Mouse (Mus musculus) 3T3-L1 (cell line): Measurements from ENCODE around the gene Clmn.
"Not testable (repeated sequence)": the region's sequence is repeated elsewhere in the genome, so short reads cannot be mapped to it uniquely, and the experiment has no call there.

Experiments
- DNase-seq: peaks from one replicate; pipeline ENCODE4 v3.0.0-alpha.2; 2015; ENCODE audit warnings: low read depth, low spot score

Gene Clmn

GRCm38 (mm10) chr12:104838987-104839386 lies 25.9 kb downstream of the Clmn start:
- DNase-seq, result no peak

- DNase-seq, result no peak
Observed at GRCm38 (mm10) chr12:104838462-104838861, 26.4 kb downstream of the Clmn start.

GRCm38 (mm10) chr12:104837957-104838401 lies 26.9 kb downstream of the Clmn start:
- DNase-seq, result no peak

DNA sequence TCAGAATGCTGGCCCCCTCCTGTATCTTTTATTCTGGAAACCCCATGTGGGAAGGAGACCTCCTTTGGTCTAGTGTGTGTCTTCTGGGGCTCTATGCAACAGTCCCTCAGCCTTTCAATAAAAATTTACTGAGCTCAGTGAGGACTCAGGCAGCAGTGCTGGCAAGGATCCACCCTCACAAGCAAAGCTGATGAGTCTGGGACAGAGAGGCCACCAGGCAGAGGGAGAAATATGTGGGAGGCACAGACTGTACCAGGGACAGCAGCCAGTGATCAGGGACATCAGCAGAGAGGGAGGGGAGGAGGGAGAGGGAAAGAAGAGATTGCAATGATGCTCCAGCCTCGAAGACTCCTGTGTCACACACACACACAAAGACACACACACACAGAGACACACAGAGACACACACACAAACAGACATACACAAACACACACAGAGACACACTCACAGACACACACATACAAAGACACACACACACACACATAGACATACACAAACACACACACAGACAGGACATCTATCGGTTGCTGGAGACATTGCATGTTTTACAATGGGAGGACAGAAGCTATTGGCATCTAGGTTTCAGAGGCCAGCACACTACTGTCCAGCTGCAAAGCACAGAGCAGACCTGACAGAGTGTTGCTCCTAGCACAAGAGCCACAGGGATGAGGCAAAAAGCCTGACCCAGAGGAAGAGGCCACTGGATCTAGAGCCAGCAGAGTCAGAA lies 27.6 kb downstream of the Clmn start:
- no peak for DNase-seq

DNA sequence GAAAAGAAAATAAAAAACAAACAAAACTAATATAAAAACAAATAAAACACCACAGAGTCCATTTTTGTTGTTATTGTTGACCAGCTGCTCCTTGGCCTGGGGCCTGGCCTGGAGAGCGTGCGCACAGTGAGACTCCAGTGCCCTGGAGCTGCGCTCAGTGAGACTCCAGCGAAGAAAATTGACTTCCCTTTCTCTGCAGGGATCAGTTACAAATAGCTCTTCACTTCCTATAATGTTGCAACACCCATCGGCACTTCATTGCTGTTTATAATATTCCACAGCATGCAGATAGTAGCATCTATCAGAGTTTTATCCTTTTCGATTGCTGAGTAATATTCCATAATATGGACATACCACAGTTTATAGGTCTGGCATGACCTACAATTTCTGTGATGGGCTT lies 28.6 kb downstream of the Clmn start:
- no peak for DNase-seq

- DNase-seq, result no peak
Observed at GRCm38 (mm10) chr12:104835369-104836094, 29.3 kb downstream of the Clmn start.

DNA sequence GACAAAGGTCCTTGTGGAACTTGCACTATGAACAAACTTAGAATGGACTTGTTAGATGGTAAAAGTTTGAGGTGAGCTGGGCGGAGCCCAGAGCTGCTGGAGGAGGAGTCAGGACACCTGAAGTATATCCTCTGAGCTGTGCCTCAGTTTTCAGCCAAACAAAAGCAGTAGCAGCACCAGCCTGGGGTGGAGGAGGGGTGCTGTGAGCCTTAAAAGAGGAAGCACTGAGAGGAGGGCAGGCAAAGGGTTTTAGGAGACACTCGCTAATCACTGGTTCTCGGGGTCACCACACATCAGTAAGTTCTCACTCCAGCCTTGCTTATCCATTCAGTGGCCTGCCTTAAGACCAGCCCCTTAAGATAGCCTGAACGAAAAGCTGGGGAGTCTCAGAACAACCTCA lies 30.1 kb downstream of the Clmn start:
- DNase-seq, result no peak

DNA sequence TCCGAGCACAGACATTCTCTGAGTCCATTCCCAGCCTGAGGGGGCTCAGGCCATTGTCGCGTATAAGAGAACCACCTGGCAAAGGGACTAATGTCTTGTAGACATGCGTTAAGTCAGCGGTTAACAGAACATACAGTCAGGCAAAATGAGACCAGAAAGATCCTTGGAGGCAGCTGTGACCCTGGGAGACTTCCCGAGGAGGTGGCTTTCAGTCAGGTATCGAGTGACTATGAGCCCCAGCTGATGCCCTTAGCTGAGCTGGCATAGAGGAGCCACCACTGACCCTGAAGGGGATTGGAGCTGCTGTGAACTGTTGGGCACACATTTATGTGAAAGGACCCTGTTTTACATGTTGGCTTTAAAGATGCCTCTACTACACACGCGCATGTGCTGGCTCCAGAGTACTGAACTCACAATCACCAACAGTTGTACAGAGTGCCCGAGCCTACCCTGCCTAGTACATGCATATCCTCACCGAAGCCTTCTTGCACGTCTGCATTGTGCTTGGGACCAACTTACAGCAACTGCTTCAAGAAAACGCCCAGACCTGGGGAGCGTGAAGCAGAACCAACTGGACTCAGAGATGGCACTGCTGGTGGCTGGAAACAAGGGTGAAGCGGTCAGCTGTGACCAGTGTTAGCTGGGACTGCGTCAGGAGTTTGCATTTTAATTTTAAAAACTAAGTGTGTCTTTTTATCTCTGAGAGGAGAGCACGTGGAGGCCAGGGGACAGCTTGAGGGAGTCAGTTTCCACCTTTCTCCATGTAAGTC lies 34.0 kb downstream of the Clmn start:
- no peak for DNase-seq

DNA sequence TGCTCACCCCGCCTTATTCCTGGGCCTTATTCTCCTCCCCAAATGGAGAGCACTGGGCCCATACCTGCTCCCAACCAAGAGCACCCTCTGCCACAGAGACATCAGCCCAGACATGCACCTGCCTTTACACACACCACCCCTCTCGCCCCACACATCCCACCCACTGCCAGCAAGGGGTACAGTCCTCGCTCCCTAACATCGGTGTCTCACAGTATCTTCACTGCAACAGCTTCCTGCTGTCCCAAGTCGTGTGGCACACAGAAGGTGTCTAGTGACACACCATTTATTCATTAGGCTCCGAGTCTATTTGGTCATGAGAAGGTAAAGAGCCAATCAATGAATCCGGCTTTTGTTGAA lies 34.6 kb downstream of the Clmn start:
- no peak for DNase-seq

DNA sequence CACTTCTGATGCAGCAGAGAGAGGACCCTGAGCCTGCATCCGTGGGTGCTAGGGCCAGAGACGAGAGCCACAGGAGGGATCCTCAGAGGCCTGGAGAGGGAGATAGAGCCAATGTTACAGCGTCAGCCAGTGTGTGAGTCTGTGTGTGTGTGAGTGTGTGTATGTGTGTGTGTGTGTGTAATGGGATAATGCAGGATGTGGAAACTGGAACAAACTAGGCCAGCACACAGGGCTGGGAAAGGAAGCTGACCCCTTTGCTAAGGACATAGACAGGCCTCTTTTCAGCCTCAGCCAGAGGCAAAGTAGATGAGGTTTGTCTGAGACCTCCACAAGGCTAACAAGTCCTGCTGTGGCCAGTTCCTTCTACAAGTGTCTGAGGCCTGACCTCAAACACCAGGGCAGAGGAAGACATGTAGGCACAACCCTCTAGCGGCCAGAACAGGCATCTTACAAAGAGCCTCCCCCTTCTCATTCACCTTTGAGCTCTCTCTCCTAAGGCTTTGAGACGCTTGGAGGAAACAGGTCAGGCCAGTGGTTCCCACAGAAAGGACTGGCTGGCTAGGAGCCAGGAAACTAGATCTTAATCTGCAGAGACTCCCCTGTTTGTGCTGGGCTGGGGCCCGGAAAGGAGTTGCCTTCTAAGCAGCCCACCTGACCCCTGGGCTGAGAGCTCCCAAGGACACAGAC lies 35.1 kb downstream of the Clmn start:
- no peak for DNase-seq

DNA sequence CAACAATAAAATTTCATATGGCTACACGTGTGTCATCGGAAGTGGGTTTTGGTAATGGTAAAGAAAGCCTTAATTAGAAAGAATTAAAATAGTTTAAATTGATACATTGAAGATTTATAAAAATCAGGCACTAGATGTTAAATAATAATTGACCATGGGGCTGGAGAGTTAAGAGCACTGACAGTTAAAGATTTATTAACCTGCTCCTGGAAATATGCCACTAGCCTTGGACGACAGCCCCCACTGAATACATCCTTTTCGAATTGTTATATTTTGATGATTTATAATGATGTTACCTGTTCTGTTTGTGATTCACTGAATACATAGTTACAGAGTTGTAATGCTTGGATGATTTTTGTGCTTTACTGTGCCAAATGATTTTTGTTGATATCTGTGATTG lies 35.9 kb downstream of the Clmn start:
- DNase-seq, result not testable (repeated sequence)

DNA sequence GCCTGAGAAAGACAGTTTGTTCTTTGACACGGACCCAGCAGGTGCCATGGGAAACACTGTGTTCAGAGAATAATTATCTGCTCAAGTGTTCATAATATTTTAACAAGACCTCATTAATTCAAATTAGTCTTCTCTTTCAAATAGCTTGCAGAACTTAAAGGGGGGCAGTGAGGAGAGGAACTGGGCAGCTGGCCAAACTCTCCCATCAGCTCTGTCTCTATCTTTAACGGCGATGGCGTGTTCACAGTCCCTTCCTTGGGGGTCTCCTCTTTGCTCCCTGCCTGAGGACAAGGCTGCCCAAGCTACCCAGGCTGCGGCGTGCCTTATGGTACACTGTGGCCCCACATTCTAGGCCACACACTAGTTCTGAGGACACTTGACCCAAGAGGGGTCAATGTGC lies 37.2 kb downstream of the Clmn start:
- DNase-seq, result no peak

DNA sequence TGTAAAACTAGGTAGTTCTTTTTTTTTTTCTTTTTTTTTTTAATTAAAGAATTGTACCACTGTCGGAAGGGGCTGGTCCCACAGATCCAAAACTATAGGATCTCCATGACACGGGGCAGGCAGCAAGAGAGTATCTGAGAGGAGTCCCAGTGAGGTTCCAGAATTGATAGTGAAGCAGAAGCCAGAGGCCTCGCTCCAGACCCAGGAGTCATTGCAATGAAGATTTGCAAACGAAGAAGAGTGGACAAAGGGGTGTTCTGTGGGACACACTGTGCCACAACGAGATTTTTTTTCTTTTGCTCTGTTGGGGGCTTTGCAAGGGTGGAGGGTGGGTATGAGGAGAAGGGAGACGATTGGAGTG lies 40.0 kb downstream of the Clmn start:
- DNase-seq, result no peak

- DNase-seq, result peak; percentile 49
Observed at GRCm38 (mm10) chr12:104824244-104824906, 40.5 kb downstream of the Clmn start.

- DNase-seq, result no peak
Observed at GRCm38 (mm10) chr12:104823722-104824121, 41.2 kb downstream of the Clmn start.

DNA sequence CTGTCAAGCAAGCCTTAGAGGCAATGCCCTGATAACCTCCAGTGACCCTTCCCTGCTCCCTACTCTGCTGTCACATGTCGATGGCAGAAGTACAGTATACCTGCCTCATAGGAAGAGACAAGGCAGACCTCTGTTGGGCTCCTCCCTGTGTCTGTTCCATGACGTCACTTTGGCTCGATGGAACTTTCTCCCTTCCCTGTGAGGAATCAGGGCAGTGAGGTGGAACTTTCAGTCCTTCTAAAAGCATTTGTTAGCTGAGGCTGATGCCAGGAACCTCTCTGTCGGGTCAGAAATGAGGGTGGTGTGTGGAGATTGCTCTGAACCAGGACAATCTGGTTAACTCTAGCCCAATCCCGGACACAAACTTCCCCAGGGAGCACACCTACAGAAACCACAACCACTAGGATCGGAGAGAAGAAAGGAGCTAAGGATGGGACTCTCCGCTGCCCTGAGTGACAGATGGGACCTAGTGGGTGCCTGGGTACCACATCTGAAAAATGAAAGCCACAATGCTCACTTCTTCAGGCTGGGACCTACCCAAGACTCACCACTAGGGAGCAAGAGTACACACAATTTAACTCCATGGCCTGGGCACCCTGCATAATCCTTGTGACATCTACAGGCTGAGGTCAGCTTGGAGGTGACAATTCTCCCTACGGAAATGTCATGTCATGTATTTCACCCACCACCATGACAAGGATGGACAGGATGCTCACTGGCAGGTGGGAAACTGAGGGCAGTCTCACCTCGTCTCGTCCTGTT lies 41.9 kb downstream of the Clmn start:
- no peak for DNase-seq

DNA sequence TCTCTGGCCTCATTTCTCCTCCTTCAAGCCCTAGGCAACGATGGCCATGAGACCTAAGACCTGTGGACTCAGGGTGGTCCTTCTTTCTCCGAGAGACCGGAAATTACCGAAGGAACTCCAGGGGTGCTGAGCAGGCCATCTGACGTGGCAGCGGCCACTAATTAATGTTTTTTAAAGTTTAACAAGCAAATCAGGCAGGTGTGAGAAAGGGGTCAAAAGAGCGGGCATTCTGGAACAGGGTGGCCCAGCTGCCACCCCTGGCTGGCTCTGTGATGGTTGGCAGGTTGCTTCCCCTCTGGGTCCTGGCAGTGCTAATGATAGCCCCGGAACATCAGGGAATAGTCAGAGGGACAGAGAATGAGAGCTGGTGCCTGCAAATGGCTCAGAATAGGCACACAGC lies 42.7 kb downstream of the Clmn start:
- no peak for DNase-seq

DNA sequence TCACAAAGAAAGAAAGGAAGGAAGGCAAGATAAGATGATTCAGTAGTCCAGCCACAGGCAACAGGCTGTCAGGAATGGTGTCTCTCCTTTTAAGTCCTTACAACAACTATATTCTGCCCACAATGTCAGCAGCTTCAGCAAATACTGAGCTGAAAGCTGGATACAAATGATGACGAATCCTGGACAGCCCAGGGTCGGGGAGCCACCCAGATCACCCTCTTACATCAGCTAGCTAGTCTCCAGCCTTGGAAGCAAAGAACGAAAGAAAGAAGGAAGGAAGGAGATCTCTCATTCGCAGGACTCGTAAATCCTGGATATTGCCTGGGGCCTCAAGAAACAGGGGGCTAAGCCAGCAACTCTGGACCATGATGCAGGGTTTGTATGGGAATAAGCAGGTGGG lies 44.8 kb downstream of the Clmn start:
- no peak for DNase-seq

DNA sequence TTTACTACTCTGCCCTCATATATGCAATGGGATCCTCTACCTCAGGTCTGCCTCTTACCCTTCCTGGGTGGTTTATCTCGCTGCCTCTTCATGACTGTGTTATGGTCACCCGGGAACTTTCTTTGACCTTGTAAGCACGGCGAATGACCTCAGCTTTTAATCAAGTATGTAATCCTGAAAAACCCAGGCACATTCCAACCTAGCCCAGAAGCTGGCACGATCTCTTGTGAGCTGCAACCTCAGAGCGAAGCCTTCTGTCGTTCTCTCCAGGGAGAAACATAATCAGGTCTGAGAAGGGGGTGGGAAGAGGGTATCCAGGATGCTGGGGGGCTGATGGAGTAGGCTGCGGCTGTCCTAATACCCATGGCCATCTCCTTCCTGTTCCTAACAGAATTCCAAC lies 45.8 kb downstream of the Clmn start:
- no peak for DNase-seq

DNA sequence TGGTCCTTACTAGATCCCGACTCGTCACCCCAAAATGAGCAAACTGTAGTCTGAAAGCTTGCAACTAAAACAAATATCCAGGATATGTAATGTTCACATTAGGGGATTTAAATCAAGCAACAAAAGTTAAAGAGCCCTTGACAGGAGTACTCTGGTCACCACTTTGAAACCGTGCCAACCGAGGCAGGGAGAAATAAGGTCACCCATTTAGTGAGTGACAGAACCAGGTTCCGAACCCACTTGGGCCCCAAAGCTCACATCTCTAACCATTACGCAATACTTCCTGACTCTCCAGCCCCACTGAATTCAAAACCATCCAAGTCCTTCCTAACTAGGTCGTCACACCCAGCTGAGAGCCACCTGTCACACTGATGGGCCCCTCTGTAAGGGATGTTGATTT lies 46.8 kb downstream of the Clmn start:
- no peak for DNase-seq
